Mouse (Mus musculus): ENCODE results near the gene Eef2k. TPM values are rescaled to one million over a fixed set of nuclear protein-coding genes. Genes with fewer than 3 reads are reported as not detected.
"Not testable (repeated sequence)": the region's sequence is repeated elsewhere in the genome, so short reads cannot be mapped to it uniquely, and the experiment has no call there.

Eef2k gene
- total RNA-seq, 4 experiments from 2014 or later: 28.3 to 36.3 (median 35.3) TPM

DNA sequence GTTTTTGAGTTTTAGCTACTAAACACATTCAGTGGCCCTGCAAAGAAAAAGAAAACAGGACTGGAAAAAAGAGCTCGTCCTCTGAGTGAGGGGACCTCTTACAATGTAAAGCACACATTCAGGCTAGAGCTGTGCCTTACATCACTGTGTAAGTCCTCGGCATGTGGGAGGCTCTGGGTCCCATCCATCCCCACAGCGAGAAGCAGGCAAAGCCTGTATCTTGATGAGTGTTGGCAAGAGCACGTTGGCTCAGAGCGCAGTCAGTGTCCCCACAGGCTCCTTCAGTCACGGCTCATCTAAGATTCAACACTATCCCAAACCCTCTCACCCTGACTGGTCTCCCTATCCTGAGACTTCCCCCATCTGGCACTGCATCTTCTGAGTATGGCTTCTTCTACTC lies 35.6 kb downstream of the Eef2k start:
- peak in 1 of 2 experiments; percentile 32 for DNase-seq (ENCODE audit: low spot score in 2 of 2)

DNA sequence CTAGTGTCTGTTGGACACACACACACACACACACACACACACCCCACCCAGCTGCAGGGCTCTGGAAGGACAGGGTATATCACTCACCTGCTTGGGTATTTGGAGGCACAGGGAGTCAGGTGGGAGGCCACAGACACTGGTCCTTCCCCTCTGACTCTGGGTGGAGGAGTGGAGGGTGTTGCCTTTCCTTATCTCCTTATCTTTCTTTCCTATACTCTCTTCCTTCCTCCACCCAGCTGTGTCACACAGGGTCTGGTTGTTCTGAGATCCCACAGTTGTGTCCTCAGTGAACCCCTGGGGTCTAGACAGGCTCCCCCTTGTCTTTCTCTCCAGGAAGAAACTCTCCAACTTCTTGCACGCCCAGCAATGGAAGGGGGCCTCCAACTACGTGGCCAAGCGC lies 37.3 kb downstream of the Eef2k start:
- DNase-seq (ENCODE audit: low spot score in 2 of 2): no peak

DNA sequence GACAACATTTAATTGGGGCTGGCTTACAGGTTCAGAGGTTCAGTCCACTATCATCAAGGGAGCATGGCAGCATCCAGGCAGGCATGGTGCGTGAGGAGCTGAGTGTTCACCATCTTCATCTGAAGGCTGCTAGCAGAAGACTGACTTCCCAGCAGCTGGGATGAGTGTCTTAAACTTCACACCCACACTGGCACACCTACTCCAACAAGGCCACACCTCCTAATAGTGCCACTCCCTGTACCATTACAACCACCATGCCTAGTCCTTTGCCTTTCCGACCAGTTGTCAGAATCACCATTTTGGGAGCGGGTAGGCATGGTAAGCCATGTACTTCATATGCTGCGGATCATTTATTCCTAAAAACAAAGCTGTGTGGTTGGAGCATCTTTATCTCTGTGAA lies 38.1 kb downstream of the Eef2k start:
- no peak for DNase-seq (ENCODE audit: low spot score in 2 of 2)

DNA sequence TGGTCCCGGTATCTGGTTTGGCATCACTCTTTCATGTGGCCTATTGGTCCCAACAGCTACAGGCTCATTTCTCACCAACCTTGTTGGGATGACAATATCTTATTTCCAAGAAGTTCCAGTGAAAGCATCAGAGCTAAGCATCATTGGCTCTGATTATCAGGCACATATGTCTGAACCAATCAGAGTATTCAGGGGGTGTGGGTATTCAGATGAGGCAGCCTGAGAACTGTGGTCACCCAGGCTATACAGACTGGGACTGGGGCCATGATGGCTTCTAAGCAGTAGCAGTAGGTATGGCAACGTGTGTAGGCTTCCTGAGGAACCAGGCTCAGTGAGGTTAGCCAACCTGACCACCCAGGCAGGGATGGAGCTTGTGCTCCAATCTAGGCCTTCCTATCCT lies 38.8 kb downstream of the Eef2k start:
- no peak for DNase-seq (ENCODE audit: low spot score in 2 of 2)

DNA sequence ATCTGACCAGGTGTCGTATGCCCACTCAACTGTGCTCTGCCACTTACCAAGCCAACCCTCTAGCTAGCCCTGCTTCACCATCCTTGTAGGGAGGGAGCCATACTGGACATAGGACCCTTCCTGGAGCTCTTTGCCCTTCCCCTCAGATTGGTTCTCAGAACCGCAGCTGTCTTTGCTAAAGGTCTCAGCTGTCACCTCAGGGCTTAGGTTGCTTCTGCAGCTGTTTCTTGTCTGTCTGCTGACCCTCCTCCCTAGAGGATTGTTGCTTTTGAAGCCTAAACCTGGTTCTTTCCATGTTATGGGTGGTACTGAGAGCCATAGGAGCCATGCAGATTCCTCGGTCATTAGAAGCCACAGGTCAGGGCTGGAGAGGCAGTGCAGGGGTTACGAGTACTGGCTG lies 40.0 kb downstream of the Eef2k start:
- no peak for DNase-seq (ENCODE audit: low spot score in 2 of 2)

DNA sequence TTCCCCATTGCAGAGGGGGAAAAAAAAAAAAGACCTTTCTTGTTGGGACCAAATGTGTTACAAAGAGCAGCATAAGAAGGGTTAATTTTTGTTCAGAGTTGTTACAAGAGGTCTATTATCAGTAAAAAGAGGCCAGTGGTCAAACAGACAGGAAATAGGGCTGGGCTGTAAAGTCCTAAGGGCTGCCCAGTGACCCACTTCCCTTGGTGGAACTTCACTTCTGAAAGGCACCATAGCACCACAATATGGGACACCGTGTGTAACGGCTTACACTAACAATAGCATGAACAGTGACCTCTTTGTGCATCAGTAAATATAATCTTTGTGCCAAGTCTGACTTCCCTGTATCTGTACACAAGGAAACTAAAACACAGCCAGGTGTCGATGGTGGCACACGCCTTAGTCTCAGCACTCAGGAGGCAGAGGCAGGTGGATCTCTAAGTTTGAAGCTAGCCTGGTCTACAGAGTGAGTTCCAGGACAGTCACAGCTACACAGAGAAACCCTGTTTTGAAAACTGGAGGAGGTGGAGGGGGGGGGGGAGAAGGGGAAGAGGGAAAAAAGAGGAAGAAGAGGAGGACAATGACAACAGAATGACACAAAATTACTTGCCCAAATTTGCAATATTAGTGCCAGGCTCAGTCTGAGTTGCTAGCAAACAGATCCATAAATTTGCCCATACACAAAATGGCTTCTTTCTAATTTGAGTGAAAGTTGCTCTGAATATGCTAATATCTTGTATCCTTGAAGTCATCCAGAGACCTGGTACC lies 41.1 kb downstream of the Eef2k start:
- DNase-seq (ENCODE audit: low spot score in 2 of 2): no peak

DNA sequence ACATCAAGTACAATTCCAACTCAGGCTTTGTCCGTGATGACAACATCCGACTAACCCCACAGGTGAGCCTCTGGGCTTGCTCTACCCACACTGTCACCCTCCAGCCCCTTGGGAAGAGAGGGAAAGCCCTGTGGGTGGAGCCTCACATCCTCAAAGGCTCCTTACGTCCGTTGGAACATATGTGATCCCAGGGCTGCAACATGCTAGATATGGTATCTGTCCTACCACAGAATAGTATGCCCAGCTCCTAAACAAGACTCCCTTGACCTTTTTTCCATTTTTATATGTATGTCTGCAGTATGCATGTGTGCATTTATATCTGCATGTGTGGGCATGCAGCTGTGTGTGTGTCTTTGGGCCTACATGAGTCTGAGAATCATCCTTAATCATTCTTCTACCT lies 42.1 kb downstream of the Eef2k start:
- DNase-seq (ENCODE audit: low spot score in 2 of 2): no peak

DNA sequence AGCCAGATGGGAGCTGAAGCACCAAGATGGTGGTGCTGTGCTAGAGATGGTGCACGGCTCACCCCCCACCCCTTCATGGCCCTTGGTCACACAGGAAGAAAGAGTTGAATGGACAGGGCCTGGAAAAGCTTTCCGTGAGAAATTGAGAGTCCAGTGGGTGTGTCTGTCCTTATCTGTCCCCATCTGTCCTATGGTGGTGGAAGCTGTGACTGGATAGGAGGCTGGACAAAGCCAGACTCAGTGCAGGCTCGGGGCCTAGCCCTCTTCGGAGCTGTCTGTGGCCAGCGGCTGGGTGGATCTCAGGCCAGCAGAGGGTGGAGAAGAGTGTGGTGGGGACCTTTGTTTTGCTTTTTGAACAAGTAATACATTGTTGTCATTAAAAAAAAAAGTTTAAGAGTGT lies 50.5 kb downstream of the Eef2k start:
- no peak for DNase-seq (ENCODE audit: low spot score in 2 of 2)

DNA sequence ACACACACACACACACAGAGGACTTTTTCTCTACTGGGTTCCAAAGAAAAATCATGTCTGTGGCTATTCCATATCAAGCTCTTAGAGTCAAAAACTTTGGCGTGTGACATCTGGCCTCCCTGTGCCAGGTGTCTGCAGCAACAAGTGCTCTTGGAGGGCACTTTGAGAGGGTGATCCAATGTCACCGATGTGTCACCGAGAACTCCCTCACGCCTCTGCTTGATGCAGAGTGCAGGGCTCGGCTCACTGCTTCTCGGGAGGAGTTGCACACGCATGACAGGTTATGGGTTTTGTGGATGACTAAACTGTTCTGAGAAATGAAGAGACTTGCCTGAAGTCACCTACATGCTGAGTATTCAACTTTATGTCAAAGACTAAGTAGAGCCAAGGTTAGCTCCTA lies 54.4 kb downstream of the Eef2k start:
- no peak for DNase-seq (ENCODE audit: low spot score in 2 of 2)

DNA sequence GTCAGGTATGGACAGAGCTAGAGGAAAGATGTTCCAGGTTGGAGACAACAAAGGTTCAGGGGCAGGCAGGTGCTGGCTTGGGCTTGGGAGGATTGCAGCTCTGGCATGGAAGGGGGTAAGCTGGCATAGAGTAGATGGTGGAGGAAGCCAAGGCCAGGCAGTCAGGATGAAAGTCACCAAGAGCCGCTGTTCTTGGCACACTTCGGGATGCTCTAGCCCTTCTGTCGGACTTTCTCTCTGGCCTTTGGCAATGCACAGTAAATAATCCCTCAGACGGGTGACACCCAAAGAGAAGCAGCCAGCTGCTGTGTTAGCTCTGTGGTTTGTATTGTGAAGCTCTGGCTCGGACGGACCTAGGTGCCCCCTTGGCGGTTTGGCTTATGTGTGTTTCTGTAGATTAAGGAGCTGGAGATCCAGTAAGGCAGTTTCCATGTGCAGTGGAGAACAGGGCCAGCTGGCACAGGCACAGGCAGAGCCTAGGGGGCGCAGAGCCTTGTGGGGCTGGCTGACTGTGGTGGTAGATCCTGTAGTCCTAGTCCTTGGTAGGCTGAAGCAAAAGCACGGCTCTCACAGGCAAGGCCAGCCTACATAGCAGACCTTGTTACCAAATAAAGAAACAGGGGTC lies 55.2 kb downstream of the Eef2k start:
- DNase-seq (ENCODE audit: low spot score in 2 of 2): no peak

DNA sequence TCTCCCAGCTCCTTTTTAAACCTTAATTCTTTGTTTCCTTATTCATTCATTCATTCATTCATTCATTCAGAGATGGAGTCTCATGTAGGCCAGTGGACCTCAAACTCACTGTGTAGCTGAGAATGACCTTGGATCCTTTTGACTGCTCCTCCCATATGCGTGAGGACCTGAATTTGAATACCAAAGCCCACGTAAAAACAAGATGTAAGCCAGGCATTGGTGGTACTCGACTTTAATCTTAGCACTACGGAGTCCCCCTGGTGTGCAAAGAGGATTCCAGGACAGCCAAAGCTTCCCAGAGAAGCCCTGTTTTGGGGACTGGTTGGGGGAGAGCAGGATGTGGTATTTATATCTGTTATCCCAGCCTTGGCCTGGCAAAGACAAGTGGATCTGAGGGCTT lies 57.6 kb downstream of the Eef2k start:
- no peak for DNase-seq (ENCODE audit: low spot score in 2 of 2)

DNA sequence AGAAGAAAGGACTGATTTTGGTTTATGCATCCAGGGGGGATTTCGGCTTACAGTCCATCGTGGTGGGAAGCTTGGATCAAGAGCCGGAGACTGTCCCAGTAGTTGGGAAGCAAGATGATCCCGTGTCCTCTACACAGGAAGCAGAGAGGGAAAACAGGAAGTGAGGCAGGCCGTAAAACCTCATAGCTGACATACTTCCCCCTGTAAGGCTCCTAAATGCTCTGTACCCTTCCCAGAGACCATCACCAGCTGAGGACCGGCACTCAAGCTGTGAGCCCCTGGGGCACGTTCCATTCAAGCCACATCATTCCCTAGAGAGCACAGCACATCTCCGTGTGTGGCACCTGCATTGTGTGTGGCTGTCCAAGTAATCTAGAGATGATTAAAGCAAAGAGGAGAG lies 59.1 kb downstream of the Eef2k start:
- no peak for DNase-seq (ENCODE audit: low spot score in 2 of 2)

DNA sequence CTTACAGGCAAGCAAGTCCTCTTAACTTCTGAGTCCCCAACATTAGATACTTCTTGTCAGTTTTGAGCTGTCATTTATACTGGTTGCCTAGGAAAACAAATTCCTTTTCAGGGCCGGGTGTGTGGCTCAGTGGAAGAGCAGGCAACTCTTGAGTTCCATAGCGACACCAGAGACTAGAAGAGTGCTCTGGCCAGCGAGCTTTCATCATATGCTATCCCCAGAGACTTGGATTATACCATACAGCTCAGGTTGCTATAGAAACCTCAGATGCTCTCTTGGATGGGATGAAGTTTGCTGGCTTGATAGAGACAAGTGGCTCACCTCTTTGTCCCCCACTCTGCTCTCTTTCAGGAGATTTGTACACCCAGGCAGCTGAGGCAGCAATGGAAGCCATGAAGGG lies 60.3 kb downstream of the Eef2k start:
- DNase-seq (ENCODE audit: low spot score in 2 of 2): no peak

DNA sequence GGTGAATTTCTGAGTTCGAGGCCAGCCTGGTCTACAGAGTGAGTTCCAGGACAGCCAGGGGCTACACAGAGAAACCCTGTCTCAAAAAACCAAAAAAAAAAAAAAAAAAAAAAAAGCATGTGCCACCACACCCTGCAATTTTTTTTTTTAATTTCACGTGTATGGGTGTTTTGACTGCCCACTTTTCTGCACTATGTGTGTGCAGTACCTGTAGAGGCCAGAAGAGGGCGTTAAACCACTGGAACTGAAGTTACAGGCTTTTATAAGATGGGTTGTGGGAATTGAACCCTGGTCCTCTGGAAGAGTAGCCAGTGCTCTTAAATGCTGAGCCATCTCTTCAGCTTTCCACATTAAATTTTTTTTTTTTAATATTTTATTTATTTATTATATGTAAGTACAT lies 67.5 kb downstream of the Eef2k start:
- not testable (repeated sequence) for DNase-seq (ENCODE audit: low spot score in 2 of 2)

DNA sequence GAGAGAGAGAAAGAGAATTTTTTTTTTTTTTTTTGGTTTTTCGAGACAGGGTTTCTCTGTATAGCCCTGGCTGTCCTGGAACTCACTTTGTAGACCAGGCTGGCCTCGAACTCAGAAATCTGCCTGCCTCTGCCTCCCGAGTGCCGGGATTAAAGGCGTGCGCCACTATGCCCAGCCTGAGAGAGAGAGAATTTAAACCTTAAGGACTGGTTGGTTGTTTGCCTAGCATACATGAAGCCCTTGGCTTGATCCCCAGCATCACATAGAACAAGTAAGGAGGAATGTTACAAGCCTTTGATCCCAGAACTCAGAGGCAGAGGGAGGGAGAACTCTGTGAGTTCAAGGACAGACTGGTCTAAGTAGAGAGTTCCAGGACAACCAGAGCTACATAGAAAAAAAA lies 68.6 kb downstream of the Eef2k start:
- not testable (repeated sequence) for DNase-seq (ENCODE audit: low spot score in 2 of 2)

DNA sequence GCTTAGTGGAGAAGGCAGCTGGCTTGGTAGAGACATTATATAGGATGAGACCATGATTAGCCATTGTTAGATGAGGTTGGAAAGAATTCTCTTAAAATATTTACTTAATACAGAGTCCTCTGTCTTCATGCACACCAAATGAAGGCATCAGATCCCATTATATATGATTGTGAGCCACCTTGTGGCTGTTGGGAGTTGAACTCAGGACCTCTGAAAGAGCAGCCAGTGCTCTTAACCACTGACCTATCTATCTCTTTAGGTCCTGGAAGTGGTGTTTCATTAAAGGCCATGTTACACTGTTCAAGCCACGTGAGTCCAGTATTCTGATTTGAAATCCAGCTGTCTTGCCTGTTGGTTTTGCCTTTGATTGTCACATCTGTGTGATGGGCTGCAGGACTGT lies 70.7 kb downstream of the Eef2k start:
- no peak for DNase-seq (ENCODE audit: low spot score in 2 of 2)

DNA sequence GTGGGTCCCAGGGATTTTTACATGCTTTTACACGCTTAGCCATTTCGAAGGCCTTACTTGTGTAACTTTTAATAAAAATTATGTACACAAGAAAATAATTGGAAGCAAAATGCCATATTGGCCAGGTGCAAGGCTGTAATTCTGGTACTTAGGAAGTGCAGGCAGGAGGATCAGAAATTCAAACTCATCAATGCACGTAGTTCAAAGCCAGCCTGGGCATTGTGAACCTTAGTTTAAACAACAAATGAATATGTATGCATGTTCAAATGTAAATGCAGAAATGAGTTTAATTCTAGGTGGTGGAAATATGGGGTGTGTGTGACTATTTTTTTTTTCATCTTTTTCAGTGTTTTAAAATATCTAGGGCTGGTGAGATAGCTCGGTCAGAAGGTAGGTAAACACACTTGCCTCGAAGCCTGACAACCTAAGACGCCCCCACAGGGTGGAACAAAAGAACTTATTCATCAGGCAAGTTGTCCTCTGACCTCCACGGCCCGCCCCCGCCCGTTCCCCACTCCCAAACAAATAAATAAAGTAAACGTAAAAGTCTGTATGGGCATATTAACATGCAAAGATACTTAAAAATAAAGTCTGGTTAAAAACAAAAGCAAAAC lies 73.7 kb downstream of the Eef2k start:
- no peak for DNase-seq (ENCODE audit: low spot score in 2 of 2)

DNA sequence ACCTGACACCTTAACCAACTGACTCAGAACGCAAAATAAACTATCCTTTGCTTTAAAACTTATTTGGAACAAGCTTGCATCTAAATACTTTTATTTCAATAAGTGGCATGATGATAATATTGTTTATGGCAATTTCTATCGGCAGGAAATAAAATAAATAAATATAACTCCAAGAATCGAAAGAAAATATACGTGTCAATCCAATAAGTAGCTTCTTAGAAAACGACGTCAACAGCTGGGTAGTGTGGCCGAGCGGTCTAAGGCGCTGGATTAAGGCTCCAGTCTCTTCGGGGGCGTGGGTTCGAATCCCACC lies 74.6 kb downstream of the Eef2k start:
- no peak for DNase-seq (ENCODE audit: low spot score in 2 of 2)

DNA sequence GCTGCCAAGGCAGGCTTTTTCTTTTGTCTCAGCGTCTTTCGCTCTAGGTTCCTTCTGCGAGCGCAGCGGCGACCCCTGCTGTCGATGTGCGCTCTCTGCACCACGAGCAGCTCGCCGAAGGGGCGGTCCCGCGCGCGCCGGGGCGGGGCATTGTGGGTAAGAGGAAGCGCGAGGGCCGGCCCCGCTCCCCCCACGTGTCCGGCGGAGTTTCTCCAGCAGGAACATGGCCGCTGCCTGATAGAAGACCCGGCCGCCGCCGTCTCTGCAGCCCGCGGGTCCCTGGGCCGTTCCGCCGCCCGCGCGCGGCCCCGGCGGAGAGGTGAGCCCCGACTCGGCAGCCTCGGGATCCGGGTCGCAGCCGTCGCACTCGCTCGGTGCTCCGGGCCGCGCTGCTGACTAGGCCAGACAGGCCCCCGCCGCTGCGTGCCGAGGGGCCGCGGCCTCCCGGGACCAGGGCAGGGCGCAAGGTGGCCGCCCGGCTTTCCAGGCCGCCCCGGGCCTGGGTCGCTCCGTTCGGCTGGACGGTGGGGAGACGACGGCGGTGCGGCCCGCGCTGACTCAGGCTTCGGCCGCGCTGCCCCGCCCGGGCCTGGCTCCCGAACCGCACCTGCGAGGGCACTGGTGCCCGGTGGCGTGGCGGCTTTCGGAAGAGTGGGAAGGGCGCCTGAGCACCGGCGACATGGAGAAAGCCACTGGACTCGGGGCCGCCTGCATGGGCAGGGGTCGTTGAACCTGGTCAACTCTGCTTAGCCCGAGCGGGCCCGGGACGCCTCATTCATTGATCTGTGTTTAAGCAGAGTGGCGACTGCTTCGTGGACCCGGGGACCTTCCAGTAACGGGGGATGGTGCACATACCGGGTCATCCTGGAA lies 75.2 kb downstream of the Eef2k start, which contains the start of gene Polr3e:
Gene Polr3e (plus strand): TSS at position 153 of the 870 bp plus-strand sequence.
- DNase-seq (ENCODE audit: low spot score in 2 of 2): peak; percentile 98 to 99

DNA sequence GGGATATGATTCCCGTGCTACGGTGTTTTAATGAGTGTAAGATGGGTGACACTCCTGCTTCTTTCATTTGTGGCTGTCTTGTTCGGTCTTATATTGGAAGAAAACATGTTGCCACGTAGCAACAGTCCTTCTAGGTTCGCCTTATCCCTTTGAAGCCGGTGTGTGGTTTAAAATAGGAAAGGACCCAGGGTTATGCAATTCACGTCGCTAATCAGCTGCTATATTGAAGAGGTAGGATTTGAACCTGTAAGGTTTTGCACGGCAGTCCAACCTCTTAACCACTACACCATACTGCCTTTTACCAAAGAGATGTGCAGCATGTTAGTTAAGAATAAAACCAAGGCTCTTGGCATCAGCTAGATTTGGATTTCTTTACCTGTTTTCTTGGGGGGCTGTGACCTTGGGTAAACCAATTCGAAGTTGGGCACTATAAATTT lies 75.9 kb downstream of the Eef2k start:
- DNase-seq (ENCODE audit: low spot score in 2 of 2): peak; percentile 42 to 44

DNA sequence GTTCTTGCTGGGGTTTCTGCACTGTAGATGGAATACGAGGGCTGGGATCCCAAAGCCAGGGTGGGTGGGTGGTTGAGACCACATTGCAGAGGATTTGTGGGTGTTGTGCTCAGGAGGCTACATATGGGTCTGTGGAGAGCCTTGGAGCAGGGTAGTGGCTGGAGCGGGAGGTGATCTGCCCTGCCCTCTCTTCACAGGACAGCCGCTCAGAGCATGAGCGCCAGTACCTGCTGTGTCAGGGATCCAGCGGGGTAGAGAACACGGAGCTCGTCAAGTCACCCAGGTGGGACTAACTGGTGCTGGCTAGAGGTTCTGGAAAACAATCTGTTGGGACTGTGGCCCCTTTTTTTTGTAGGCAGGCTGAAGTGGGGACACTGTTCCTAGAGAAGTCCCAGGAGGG lies 90.5 kb downstream of the Eef2k start:
- no peak for DNase-seq (ENCODE audit: low spot score in 2 of 2)

DNA sequence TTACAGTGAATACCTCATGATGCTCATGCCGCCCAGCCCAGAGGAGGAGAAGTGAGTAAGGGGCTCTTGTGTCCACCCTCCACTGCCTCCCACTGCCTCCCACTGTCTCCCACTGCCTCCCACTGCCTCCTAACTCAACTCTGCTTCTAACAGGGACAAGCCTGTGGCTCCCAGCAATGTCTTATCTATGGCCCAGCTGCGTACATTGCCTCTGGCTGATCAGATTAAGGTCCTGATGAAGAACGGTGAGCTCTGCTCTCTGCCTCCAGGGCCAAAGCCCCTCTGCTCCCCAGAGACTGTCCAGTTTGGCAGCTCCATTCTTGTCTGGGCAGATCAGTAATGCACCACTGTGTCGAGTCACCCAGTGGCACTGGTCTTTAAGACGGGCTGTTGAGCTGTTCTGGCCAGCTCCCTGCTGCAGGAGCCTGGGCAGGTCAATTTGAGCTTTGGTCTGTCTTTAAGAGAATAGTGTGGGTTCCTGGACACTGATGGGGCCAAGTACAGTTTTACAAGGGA lies 91.1 kb downstream of the Eef2k start:
- no peak for DNase-seq (ENCODE audit: low spot score in 2 of 2)
